Mouse (Mus musculus) bone marrow, adult 2 months (tissue): ENCODE measurements around the gene Stx1b. TPM values are rescaled to one million over a fixed set of nuclear protein-coding genes. Genes with fewer than 3 reads are reported as not detected.
"Not testable (repeated sequence)": the region's sequence is repeated elsewhere in the genome, so short reads cannot be mapped to it uniquely, and the experiment has no call there.

Source experiments
- H3K27ac ChIP-seq: fragments of 200-500 bp; 2 replicates; pipeline ENCODE4 v1.5.1; 2012; ENCODE audit warnings: low read depth, mild to moderate bottlenecking, control low read depth, inconsistent platforms, low read length; ENCODE audit not compliant: control insufficient read depth, poor library complexity, insufficient read depth
- H3K4me1 ChIP-seq: fragments of 200-500 bp; 2 replicates; pipeline ENCODE4 v1.6.1; 2011; ENCODE audit warnings: low read length; ENCODE audit not compliant: control insufficient read depth, insufficient read depth
- H3K4me3 ChIP-seq: fragments of 200-500 bp; replicated peaks from 2 replicates; pipeline ENCODE3; 2011; ENCODE audit warnings: mild to moderate bottlenecking, low read depth, low read length, control low read depth; ENCODE audit not compliant: control insufficient read depth
- CTCF ChIP-seq: fragments of 200-500 bp; IDR thresholded peaks from 2 replicates; pipeline ENCODE4 v1.5.1; 2011; ENCODE audit warnings: low read length, control low read depth; ENCODE audit not compliant: control insufficient read depth, insufficient read depth
- POLR2A ChIP-seq: fragments of 200-500 bp; IDR thresholded peaks from 2 replicates; pipeline ENCODE4 v1.6.1; 2011; ENCODE audit warnings: low read depth, mild to moderate bottlenecking, control low read depth, low read length, borderline replicate concordance; ENCODE audit not compliant: control insufficient read depth
- WGBS: fragments of 180-500 bp; shearing (Covaris S2); methylation state at CpG from one replicate; pipeline ENCODE4 v1.1.7; 2018; 5-methylcytosine and 5-hydroxymethylcytosine counted together
- polyA plus RNA-seq: library from polyadenylated mRNA; stranded (reverse); fragments of >200 nt; gene quantifications from 2 replicates; pipeline ENCODE4 v1.2.4, GENCODE M21; 2011; ENCODE audit warnings: low replicate concordance; ENCODE audit not compliant: missing spikeins, insufficient read depth, insufficient read length

The Stx1b gene
- polyA plus RNA-seq, 1 experiment: 1.1 TPM

GRCm38 (mm10) chr7:127777474-127778266 lies 46.7 kb downstream of the Stx1b start:
- 2% methylated on average over 58 of the region's 66 CpGs for WGBS
- H3K27ac ChIP-seq: peak overlapping the region; percentile 90; the same call in 1 of the 2 replicates
- TF ChIP-seq POLR2A: no peak
- no peak for TF ChIP-seq CTCF
- H3K4me3 ChIP-seq: peak overlapping the region; percentile 81
- no peaks in the 10 kb centered on the region for H3K4me1 ChIP-seq

- Histone ChIP-seq H3K4me1 (no peaks in the 10 kb centered on the region), H3K27ac (peak overlapping the region; percentile 90), H3K4me3 (peak overlapping the region; percentile 81)
- 1% methylated on average over 58 of the region's 70 CpGs for WGBS
- TF ChIP-seq CTCF (no peak), POLR2A (no peak)
These were observed 47.4 kb downstream of the Stx1b start for GRCm38 (mm10) chr7:127776878-127777473.

GRCm38 (mm10) chr7:127776426-127776825 lies 47.9 kb downstream of the Stx1b start, which contains the start of gene Setd1a:
Gene Setd1a (plus strand): TSS chr7:127776670.
- WGBS: under 1% methylated on average over 23 of the region's 23 CpGs
- TF ChIP-seq CTCF (no peak), POLR2A (no peak)
- Histone ChIP-seq H3K27ac (peak within 1 kb of the TSS; percentile 90), H3K4me1 (no peaks in the 10 kb centered on the region), H3K4me3 (peak within 1 kb of the TSS; percentile 81)

- not testable (repeated sequence) for H3K27ac ChIP-seq, H3K4me1 ChIP-seq
- peak overlapping the region; percentile 81 for H3K4me3 ChIP-seq
- WGBS: 62% methylated on average over 7 of the region's 7 CpGs
These were observed 48.5 kb downstream of the Stx1b start for GRCm38 (mm10) chr7:127775837-127776236.

GRCm38 (mm10) chr7:127773664-127774384 lies 50.5 kb downstream of the Stx1b start:
- H3K4me1 ChIP-seq: no peaks in the 10 kb centered on the region
- no peak overlapping the region for H3K4me3 ChIP-seq
- WGBS: 34% methylated on average over 9 of the region's 9 CpGs
- H3K27ac ChIP-seq: no peak overlapping the region
- TF ChIP-seq CTCF (peak; percentile 90), POLR2A (no peak)

GRCm38 (mm10) chr7:127772557-127772956 lies 51.8 kb downstream of the Stx1b start:
- H3K27ac ChIP-seq: no peak overlapping the region
- no peak for TF ChIP-seq POLR2A
- no peak for TF ChIP-seq CTCF
- WGBS: 84% methylated on average over 1 of the region's 1 CpGs
- no peaks in the 10 kb centered on the region for H3K4me1 ChIP-seq
- H3K4me3 ChIP-seq: no peak overlapping the region

- no peak for TF ChIP-seq CTCF
- no peak for TF ChIP-seq POLR2A
- no peak overlapping the region for H3K4me3 ChIP-seq
- H3K27ac ChIP-seq: no peak overlapping the region
- 68% methylated on average over 3 of the region's 3 CpGs for WGBS
- no peaks in the 10 kb centered on the region for H3K4me1 ChIP-seq
These were observed 52.3 kb downstream of the Stx1b start for GRCm38 (mm10) chr7:127772080-127772479.

- Histone ChIP-seq H3K4me3 (no peak overlapping the region), H3K4me1 (peaks cover 2% of the 10 kb centered on the region; the same call in 1 of the 2 replicates), H3K27ac (no peak overlapping the region)
- 50% methylated on average over 5 of the region's 5 CpGs for WGBS
- TF ChIP-seq CTCF (no peak), POLR2A (no peak)
These were observed 53.1 kb downstream of the Stx1b start for GRCm38 (mm10) chr7:127771262-127771661.
